Mouse (Mus musculus) neural tube, embryonic 14.5 days (tissue): ENCODE measurements at regions not wholly inside any gene's neighbourhood (a gene's known extent, or its start where the extent isn't known, plus 50 kb on each side); places are given as distances from the start of the nearest gene placed in this dataset.

Experiments used
- ATAC-seq: fragments of 200-750 bp; cut with Nextera tagmentation; 2 replicates; pipeline ENCODE4 v1.8.0; 2017; ENCODE audit warnings: low read depth, mild to moderate bottlenecking, moderate TSS enrichment, moderate library complexity
- H3K27ac ChIP-seq: fragments of 300-500 bp; sonication (generic); 2 replicates; pipeline ENCODE4 v1.5.1; 2014; ENCODE audit warnings: low read depth, mild to moderate bottlenecking, control low read depth, low read length, moderate library complexity, mixed read lengths
- H3K27me3 ChIP-seq: fragments of 300-500 bp; sonication (generic); 2 replicates; pipeline ENCODE4 v1.6.1; 2014; ENCODE audit warnings: low read length; ENCODE audit not compliant: control insufficient read depth, insufficient read depth
- H3K36me3 ChIP-seq: fragments of 300-500 bp; sonication (generic); 2 replicates; pipeline ENCODE4 v1.6.1; 2014; ENCODE audit warnings: low read length, mixed read lengths; ENCODE audit not compliant: control insufficient read depth, insufficient read depth
- H3K4me1 ChIP-seq: fragments of 300-500 bp; sonication (generic); 2 replicates; pipeline ENCODE4 v1.6.1; 2014; ENCODE audit warnings: low read length; ENCODE audit not compliant: control insufficient read depth, insufficient read depth
- H3K4me2 ChIP-seq: fragments of 300-500 bp; sonication (generic); 2 replicates; pipeline ENCODE4 v1.6.1; 2014; ENCODE audit warnings: mild to moderate bottlenecking, low read depth, low read length, control low read depth
- H3K4me3 ChIP-seq: fragments of 300-500 bp; sonication (generic); 2 replicates; pipeline ENCODE4 v1.5.1; 2014; ENCODE audit warnings: low read depth, low read length, control low read depth, mixed read lengths
- H3K9ac ChIP-seq: fragments of 300-500 bp; sonication (generic); replicated peaks from 2 replicates; pipeline ENCODE4 v1.6.1; 2014; ENCODE audit warnings: low read depth, mild to moderate bottlenecking, control low read depth, low read length, mixed read lengths
- H3K9me3 ChIP-seq: fragments of 300-500 bp; sonication (generic); 2 replicates; pipeline ENCODE4 v1.6.1; 2016; ENCODE audit warnings: low read length; ENCODE audit not compliant: control insufficient read depth
- WGBS: fragments of 180-500 bp; shearing (Covaris S2); extraction: QIAGEN DNeasy Blood & Tissue Kit; methylation state at CpG from one replicate; pipeline ENCODE4 v1.1.7; 2014; 5-methylcytosine and 5-hydroxymethylcytosine counted together

DNA sequence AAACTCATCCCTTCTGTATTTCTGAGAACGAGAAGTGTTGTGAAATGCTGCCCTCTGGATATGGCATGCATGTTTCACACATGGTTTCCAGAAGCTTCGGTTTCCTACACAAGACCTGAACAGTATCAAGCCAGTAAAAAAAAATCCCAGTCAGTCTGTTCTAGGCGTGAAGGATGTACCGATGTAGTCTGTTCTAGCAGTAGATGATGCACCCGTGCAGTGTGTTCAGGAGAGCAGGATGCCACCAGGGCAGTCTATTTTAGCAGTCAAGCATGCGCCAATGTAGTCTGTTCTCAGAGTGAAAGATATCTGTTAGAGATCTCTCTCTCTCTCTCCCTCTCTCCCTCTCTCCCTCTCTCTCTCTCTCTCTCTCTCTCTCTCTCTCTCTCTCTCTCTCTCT is 162.0 kb downstream of the 4930544G11Rik start:
- H3K27ac ChIP-seq: no peak overlapping the region
- H3K9ac ChIP-seq: no peak overlapping the region
- H3K36me3 ChIP-seq: no peaks in the 10 kb centered on the region
- no peak for ATAC-seq
- no peaks in the 10 kb centered on the region for H3K27me3 ChIP-seq
- H3K4me3 ChIP-seq: no peak overlapping the region
- no peaks in the 10 kb centered on the region for H3K4me1 ChIP-seq
- 91% methylated on average over 6 of the region's 6 CpGs for WGBS
- no peaks in the 10 kb centered on the region for H3K9me3 ChIP-seq
- no peak overlapping the region for H3K4me2 ChIP-seq

DNA sequence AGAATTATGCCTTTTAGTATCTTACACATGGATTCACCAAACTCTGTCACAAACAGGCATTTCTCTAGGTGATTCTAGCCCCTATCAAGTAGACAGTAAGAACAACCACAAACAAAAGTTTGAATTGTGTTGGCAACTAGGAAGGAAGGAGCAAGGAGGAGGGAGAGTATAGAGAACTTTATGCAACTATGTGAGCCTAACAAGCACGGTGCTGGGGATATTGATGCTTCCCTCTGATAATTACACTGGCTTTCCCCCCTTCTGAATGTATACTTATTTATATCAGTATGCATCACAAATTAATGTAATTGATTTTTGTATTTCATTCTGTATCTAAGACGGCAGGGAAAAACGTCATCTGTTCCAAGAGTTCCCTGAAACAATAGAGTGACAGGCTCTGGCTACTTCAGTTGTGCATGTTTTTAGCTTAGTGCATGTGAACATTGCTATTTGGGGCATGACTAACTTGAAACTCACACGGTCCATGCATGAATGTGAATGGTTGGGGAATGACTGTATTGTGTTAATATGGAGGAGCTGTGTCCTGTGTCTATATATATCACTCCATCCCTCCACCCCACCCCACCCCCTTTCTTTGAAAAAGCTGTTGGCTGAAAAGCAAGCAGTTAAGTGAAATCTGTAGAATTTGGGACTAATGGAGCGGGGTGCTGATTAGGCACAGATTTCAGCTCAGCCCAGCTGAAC is 169.2 kb downstream of the 4930544G11Rik start:
- Histone ChIP-seq H3K9me3 (no peaks in the 10 kb centered on the region), H3K27ac (no peak overlapping the region), H3K27me3 (no peaks in the 10 kb centered on the region), H3K4me3 (no peak overlapping the region), H3K9ac (no peak overlapping the region), H3K4me1 (no peaks in the 10 kb centered on the region), H3K36me3 (no peaks in the 10 kb centered on the region), H3K4me2 (no peak overlapping the region)
- peak; percentile 38; the same call in 1 of the 2 replicates for ATAC-seq
- WGBS: 32% methylated on average over 5 of the region's 5 CpGs

DNA sequence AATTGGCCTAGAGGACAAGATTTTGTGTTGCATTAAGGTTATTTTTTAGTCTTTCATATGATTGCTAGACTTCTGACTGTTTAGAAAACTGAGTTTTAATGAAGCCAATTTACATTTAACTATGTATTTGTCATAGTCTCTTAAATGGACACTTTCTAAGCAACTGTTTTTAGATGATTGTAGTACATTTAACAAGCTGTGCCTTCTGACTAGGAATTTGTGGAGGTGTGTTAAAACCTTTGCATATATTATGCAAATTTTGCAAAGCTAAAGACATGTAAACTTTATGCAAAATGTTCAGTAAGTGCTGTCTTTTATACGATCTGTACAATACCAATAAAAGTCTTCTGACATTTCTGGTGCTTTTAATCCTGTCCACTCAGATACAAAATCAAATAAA is 171.9 kb downstream of the 4930544G11Rik start:
- Histone ChIP-seq H3K4me1 (no peaks in the 10 kb centered on the region), H3K4me2 (no peak overlapping the region), H3K27me3 (no peaks in the 10 kb centered on the region), H3K9ac (no peak overlapping the region), H3K27ac (no peak overlapping the region), H3K4me3 (no peak overlapping the region), H3K9me3 (no peaks in the 10 kb centered on the region), H3K36me3 (no peaks in the 10 kb centered on the region)
- no peak for ATAC-seq
- 81% methylated on average over 1 of the region's 1 CpGs for WGBS

DNA sequence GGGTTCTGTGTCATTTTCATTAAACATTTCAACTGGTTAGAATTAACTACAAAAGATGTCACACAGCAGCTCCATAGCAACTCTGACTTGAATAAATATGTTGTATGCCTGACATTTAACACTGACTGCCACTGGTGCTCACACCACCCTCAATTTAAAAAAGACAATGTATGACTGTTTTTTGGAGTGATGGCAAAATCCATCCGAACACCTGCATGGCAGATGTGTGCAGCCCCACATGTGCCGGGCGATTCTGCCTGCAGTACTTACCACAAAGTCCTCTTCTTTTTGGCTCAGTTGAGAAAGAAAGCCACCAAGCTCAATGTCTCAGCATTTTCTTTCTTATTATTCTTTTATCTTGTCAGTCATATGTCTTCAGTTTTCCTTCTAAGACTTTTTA is 199.4 kb downstream of the 4930544G11Rik start:
- Histone ChIP-seq H3K4me3 (no peak overlapping the region), H3K4me2 (no peak overlapping the region), H3K4me1 (no peaks in the 10 kb centered on the region), H3K9me3 (no peaks in the 10 kb centered on the region), H3K9ac (no peak overlapping the region), H3K36me3 (no peaks in the 10 kb centered on the region), H3K27ac (no peak overlapping the region), H3K27me3 (no peaks in the 10 kb centered on the region)
- ATAC-seq: no peak
- WGBS: 80% methylated on average over 3 of the region's 3 CpGs

DNA sequence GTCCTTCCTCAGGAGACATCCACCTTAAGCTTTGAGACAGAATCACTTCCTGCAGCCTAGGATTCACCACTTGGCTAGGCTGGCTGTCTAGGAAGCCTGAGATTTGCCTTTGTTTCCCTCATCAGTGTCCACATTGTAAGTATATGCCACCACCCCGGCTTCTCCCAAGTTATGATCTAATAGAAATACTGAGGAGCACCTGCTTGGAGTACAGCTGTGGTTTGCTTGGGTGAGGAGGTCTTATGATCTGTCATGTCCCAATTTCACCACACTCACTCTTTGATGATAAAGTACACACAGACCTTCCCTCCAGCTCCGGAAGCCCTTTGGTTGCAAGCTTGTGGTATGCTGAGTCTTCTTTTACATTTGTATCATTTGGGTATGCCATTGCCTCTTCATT is 202.4 kb downstream of the 4930544G11Rik start:
- Histone ChIP-seq H3K4me2 (no peak overlapping the region), H3K27me3 (no peaks in the 10 kb centered on the region), H3K4me1 (no peaks in the 10 kb centered on the region), H3K4me3 (no peak overlapping the region), H3K36me3 (no peaks in the 10 kb centered on the region), H3K9me3 (no peaks in the 10 kb centered on the region), H3K9ac (no peak overlapping the region), H3K27ac (no peak overlapping the region)
- no peak for ATAC-seq
- WGBS: 90% methylated on average over 2 of the region's 2 CpGs

DNA sequence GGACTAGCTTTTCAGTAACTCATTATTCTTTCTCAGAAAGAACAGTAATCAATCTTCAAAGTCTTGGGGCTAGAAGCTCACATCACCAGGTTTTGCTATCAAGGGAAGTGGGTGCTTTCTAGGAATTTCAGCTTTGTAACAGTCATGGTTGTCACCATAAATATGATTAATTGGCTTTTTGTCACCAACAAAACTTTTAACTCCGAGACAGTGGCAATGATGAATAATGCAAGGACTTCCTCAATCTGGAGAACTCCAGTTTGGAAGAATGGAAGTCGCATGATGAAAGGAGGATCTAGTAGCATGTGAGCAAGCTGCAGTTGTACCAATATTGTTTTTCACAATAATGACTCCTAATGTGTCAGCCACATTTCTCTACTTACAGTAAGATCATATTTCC is 208.4 kb downstream of the 4930544G11Rik start:
- ATAC-seq: no peak
- H3K27ac ChIP-seq: no peak overlapping the region
- H3K27me3 ChIP-seq: no peaks in the 10 kb centered on the region
- no peak overlapping the region for H3K4me3 ChIP-seq
- H3K36me3 ChIP-seq: no peaks in the 10 kb centered on the region
- H3K4me1 ChIP-seq: no peaks in the 10 kb centered on the region
- 22% methylated on average over 2 of the region's 2 CpGs for WGBS
- no peak overlapping the region for H3K9ac ChIP-seq
- H3K4me2 ChIP-seq: no peak overlapping the region
- no peaks in the 10 kb centered on the region for H3K9me3 ChIP-seq

DNA sequence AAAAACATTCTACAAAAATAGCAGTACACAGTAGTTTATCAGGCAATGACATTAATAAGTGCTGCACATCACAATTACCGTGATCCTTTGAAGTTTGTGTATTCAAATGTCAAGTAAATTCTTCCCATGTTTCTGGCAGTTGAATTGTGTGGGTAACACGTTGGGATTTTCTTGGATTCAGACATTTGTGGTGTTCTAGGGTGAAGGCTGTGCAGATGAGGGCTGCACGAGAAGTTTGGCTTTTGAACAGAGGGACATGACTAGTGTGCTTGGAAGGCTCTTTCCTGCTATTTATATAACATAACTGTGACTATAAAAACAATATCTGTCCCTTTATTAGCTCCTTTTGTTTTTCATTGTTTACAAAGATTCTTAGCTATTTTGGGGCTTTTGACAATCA is 216.5 kb downstream of the 4930544G11Rik start:
- H3K4me2 ChIP-seq: no peak overlapping the region
- no peaks in the 10 kb centered on the region for H3K36me3 ChIP-seq
- 74% methylated on average over 3 of the region's 3 CpGs for WGBS
- H3K27ac ChIP-seq: no peak overlapping the region
- H3K4me3 ChIP-seq: no peak overlapping the region
- H3K27me3 ChIP-seq: no peaks in the 10 kb centered on the region
- no peaks in the 10 kb centered on the region for H3K4me1 ChIP-seq
- no peak overlapping the region for H3K9ac ChIP-seq
- no peaks in the 10 kb centered on the region for H3K9me3 ChIP-seq
- no peak for ATAC-seq

DNA sequence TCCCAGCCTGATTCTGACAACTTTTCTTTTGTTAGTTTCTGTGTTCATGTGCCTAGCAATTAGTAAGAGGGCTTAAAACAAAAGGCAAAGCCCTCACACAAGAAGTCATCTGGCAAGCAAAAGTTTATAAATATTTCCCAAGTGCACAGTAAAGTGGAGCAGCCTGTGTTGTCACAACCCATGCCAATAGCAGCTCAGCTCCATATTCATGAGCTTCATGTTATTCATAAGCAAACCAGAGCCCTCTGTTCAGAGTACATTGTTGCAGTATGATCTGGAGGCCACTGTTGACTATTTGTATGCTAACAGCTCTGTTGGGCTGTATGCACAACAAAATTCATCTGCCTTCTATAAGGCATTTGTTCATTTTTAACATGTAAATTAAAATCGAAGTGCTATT is 245.6 kb downstream of the 4930544G11Rik start:
- H3K4me1 ChIP-seq: 0 out of 2 replicates have a peak, but pooled peaks cover 4% of the 10 kb centered on the region
- H3K4me2 ChIP-seq: no peak overlapping the region
- ATAC-seq: no peak
- H3K4me3 ChIP-seq: no peak overlapping the region
- WGBS: 92% methylated on average over 1 of the region's 1 CpGs
- no peak overlapping the region for H3K9ac ChIP-seq
- no peaks in the 10 kb centered on the region for H3K27me3 ChIP-seq
- H3K9me3 ChIP-seq: no peaks in the 10 kb centered on the region
- H3K36me3 ChIP-seq: no peaks in the 10 kb centered on the region
- no peak overlapping the region for H3K27ac ChIP-seq

DNA sequence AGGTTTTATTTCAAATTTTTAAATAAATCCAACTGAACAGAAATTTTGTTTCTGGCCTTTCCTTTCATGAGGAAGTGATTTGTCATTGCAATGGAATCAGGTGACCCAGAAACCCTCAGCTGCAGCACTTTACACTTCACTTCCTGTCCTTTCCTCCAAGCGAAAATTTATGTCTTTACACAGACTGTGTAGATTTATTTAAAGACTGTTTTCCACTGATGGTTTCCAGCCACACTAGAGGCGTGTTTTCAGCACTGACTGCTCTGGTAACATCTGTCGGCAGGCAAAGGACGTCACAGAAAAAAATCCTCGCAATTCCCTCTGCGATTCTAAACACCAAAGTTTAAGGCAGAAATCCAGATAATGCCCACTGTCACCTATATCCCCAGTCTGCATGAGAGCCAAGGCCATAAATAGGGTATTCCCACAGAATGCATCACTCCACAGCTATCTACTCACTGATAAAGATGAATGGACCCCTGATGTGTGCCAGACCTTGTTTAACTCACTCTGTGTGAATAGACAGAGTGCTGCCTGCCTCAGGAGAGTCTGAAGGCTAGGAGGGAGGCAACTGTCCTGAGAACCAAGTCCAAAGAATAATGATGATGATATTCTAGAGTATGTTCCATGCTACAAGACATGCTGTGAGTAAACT is 247.9 kb downstream of the 4930544G11Rik start:
- WGBS: 42% methylated on average over 6 of the region's 6 CpGs
- H3K27ac ChIP-seq: no peak overlapping the region

More for the DNA sequence above, 247.9 kb downstream of the 4930544G11Rik start:
- Histone ChIP-seq H3K27me3 (no peaks in the 10 kb centered on the region), H3K4me3 (no peak overlapping the region), H3K9me3 (no peaks in the 10 kb centered on the region), H3K36me3 (no peaks in the 10 kb centered on the region), H3K9ac (no peak overlapping the region), H3K4me2 (no peak overlapping the region), H3K4me1 (0 out of 2 replicates have a peak, but pooled peaks cover 4% of the 10 kb centered on the region)
- peak; percentile 74 for ATAC-seq
